Mouse (Mus musculus) megakaryocyte, adult 5-6 weeks (primary cell): ENCODE data around the gene Hmx3. TPM values are rescaled to one million over a fixed set of nuclear protein-coding genes. Genes with fewer than 3 reads are reported as not detected.

Experiments used
- ATAC-seq: 2 replicates; pipeline ENCODE4 v1.8.0; 2016; ENCODE audit warnings: mild to moderate bottlenecking, inconsistent platforms; ENCODE audit not compliant: poor library complexity, severe bottlenecking
- total RNA-seq, 2 experiments: library from RNA; stranded (forward) in 1 of 2; stranded (reverse) in 1 of 2; fragments of 153-499, 151-499 nt in 1 of 2; fragments of 221-1000, 200-1000 nt in 1 of 2; gene quantifications; 2 replicates each; pipeline versions ENCODE4 v1.2.3 to v1.2.4; 2015 to 2017

The Hmx3 gene
- not detected in 2 replicates for total RNA-seq (2015)
- not detected in 2 replicates for total RNA-seq (2017)

- ATAC-seq: no peak
Measured at GRCm38 (mm10) chr7:131542115-131542871, at the start of gene Hmx3. Gene Hmx3 (plus strand): TSS chr7:131542867.

- ATAC-seq: no peak
Measured at GRCm38 (mm10) chr7:131503739-131504138, 38.9 kb upstream of the Hmx3 start.

DNA sequence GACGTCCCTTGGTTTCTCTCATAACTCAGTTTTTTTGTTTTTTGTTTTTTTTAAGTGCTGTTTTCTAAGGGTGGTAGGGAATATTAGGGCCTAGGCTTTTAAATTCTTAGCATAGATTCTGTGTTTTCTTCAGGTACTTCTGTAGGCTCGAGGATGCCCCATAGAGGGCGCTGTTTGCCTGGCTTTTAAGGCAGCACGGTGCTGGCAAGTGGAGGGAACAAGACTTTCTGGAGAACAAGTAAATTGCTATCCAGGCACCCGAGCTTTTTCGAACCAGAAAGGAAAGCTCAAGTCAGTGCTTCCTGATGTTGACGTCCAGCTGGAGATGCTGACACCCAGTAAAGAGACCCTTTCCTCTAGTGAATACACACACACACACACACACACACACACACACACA is 2.7 kb upstream of the Hmx3 start:
- peak; percentile 87 for ATAC-seq

GRCm38 (mm10) chr7:131541184-131542114 is 1.2 kb upstream of the Hmx3 start:
- ATAC-seq: no peak

- ATAC-seq: no peak
Measured at GRCm38 (mm10) chr7:131542872-131543622, 380 bp downstream of the Hmx3 start.

GRCm38 (mm10) chr7:131543623-131544481 is 1.2 kb downstream of the Hmx3 start:
- ATAC-seq: no peak

DNA sequence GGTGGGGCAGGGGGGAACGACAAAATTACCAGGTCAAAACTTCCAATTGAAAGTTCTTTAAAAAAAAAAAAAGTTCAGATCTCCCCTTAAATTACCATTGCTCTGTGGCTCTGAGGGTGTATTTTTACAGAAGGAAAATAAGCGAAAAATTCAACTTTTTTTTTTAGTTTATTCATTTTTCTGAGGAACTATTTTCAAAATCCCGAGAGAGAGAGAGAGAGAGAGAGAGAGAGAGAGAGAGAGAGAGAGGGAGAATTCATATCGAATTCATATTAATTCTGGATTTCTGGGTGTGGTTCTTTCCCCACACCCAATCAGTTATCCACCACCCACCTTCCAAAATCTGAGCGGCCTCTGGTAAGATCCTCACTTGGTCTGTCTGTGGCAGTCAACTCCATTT is 2.2 kb downstream of the Hmx3 start:
- no peak for ATAC-seq

DNA sequence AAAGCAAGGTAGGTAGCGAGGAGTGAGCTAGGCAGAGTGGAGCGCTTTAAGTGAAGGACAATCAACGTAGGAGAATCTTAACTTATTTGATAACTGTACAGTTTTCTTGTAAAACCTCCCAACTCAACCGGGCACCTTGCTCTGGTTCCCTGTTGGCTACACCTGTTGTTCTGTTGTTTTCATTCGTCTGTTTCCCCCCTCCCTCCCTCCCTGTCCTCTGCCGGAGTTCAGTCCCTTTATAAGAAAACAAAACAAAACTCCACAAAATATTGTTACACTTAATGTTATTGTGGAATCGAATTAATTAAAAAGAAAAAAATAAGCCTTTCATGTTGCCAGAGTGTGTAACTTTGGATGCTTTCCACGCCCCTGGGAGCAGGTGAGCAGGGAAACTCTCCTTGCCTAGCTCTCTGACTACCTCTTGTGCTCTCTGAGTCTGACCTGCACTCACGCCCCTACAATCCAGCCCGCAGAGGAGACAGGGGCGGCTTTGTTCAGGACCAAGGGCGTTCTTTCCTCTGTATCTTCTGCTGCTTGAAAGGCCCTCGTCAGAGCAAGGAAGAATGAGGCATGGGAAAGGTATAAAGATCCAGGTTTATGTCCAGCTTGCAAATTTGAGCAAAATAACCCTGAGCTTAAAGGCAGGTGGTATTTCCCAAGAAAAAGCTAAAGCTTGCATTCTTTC is 3.2 kb downstream of the Hmx3 start:
- no peak for ATAC-seq

GRCm38 (mm10) chr7:131546423-131546822 is 3.8 kb downstream of the Hmx3 start:
- no peak for ATAC-seq

GRCm38 (mm10) chr7:131547481-131547880 is 4.8 kb downstream of the Hmx3 start:
- no peak for ATAC-seq

DNA sequence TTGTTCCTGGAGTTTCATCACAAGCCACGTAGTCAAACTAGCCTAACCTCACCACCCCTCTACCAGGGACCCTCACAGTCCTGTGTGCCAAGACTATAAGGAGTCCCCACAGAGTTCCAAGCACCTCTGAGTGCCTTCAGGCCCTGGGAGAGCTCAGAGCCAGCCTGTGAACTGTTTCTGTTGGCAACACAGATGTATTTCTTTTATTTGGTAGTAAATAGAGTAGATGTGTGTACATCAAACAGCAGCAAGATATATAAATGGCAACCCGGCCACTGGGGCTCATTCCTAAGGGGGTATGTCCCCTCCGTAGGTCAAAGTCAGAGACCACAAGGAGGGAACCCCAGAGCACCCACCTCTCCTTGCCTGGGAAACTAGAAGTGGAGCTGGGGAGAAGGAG is 5.8 kb downstream of the Hmx3 start, which contains the start of gene Hmx2:
Gene Hmx2 (plus strand): TSS at position 301 of the 400 bp plus-strand sequence.
- ATAC-seq: no peak

DNA sequence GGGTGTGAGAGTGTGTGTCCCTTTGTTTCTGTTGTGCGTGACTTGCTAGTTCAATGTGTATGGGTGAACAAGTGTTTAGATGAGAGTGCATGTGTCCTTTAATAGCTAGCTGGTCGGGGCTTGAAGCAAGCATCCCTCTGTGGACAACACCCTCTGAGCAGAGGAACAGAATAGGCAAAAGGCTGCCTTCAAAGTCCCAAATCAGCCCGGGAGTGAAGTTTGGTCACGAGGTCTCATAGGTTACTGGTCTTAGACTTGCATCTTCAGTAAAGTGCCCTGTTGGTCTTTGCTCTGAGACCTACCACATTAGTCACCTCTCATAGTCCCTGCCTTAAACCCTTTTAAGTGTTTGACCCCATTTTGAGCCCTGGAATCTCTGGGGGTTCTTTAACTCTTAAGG is 8.8 kb downstream of the Hmx3 start:
- ATAC-seq: no peak

DNA sequence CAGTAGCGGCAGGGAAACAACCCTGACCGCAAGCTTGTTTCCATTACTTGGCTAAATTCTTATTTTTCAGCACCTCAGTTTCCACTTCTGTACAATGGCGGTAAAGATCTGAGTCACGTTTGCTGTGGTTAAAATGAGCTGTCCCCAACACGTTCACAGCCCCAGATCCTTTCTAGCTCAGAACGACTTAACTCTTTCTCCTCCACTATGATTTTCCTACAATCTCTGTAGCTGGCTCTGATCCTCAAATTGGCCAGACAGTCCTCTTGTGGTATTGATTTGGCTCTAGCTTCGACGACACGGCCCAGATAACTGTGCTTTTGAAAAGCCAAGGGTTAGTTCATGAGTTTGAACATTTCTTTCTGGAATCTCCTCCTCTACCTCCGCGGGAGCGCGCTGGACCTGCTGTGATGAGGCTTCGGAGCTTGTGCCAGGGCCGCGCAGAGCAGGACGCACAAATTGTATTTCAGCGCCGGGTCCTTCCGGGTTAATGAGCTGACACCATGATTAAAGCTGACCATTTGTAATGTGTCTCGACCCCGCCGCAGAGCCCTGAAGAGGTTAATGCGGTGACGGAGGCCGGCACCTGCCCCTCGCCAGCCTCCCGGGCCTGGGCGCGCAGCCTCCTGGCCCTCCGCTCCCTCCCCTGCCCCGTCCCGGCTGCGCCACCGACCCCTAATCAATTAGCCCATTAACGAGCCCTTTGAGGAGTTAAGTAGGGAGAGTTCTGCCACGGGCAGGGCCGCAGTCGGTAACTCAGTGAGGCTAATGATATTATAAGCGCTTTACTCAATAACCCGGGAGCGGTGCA is 9.5 kb downstream of the Hmx3 start:
- no peak for ATAC-seq

GRCm38 (mm10) chr7:131552781-131553180 is 10.1 kb downstream of the Hmx3 start:
- no peak for ATAC-seq

- ATAC-seq: peak; percentile 70
Measured at GRCm38 (mm10) chr7:131553771-131554175, 11.1 kb downstream of the Hmx3 start.

GRCm38 (mm10) chr7:131554341-131555180 is 11.9 kb downstream of the Hmx3 start:
- peak; percentile 31 for ATAC-seq

GRCm38 (mm10) chr7:131555301-131556081 is 12.8 kb downstream of the Hmx3 start:
- no peak for ATAC-seq
